Mouse (Mus musculus) heart, postnatal 0 days (tissue): ENCODE measurements at regions not wholly inside any gene's neighbourhood (a gene's known extent, or its start where the extent isn't known, plus 50 kb on each side); places are given as distances from the start of the nearest gene placed in this dataset.

ENCODE experiments used
- ATAC-seq: fragments of 200-750 bp; cut with Nextera tagmentation; 2 replicates; pipeline ENCODE4 v1.8.0; 2017; ENCODE audit warnings: low read depth, moderate number of reproducible peaks, moderate library complexity; ENCODE audit not compliant: insufficient read depth
- DNase-seq: peaks from one replicate; pipeline ENCODE4 v3.0.0-alpha.2; 2016; ENCODE audit warnings: low spot score
- H3K27ac ChIP-seq: fragments of 300-500 bp; sonication (generic); 2 replicates; pipeline ENCODE4 v1.5.1; 2014; ENCODE audit warnings: low read depth, mild to moderate bottlenecking
- H3K27me3 ChIP-seq: fragments of 300-500 bp; sonication (generic); 2 replicates; pipeline ENCODE4 v1.6.1; 2014; ENCODE audit warnings: low read length, mixed read lengths; ENCODE audit not compliant: control insufficient read depth, insufficient read depth
- H3K36me3 ChIP-seq: fragments of 300-500 bp; sonication (generic); replicated peaks from 2 replicates; pipeline ENCODE4 v1.6.1; 2014; ENCODE audit warnings: low read length, mixed read lengths; ENCODE audit not compliant: control insufficient read depth, insufficient read depth
- H3K4me1 ChIP-seq: fragments of 300-500 bp; sonication (generic); 2 replicates; pipeline ENCODE4 v1.6.1; 2014; ENCODE audit warnings: antibody characterized with exemption; ENCODE audit not compliant: control insufficient read depth, insufficient read depth
- H3K4me2 ChIP-seq: fragments of 300-500 bp; sonication (generic); 2 replicates; pipeline ENCODE4 v1.6.1; 2014; ENCODE audit warnings: low read depth, mild to moderate bottlenecking, low read length, moderate library complexity
- H3K4me3 ChIP-seq: fragments of 300-500 bp; sonication (generic); 2 replicates; pipeline ENCODE4 v1.5.1; 2014; ENCODE audit warnings: low read depth, low read length
- H3K9ac ChIP-seq: fragments of 300-500 bp; sonication (generic); replicated peaks from 2 replicates; pipeline ENCODE4 v1.6.1; 2014; ENCODE audit warnings: low read depth, low read length, mixed read lengths
- H3K9me3 ChIP-seq: fragments of 300-500 bp; sonication (generic); replicated peaks from 2 replicates; pipeline ENCODE4 v1.6.1; 2016; ENCODE audit warnings: low read length; ENCODE audit not compliant: control insufficient read depth
- CTCF ChIP-seq: IDR thresholded peaks from 2 replicates; pipeline ENCODE4 v1.5.1; 2016; ENCODE audit warnings: antibody characterized with exemption, control low read depth, low read depth
- EP300 ChIP-seq: IDR thresholded peaks from 2 replicates; pipeline ENCODE4 v1.6.1; 2016; ENCODE audit warnings: antibody characterized with exemption, low read depth
- WGBS: fragments of 180-500 bp; shearing (Covaris S2); extraction: QIAGEN DNeasy Blood & Tissue Kit; methylation state at CpG from one replicate; pipeline ENCODE4 v1.1.7; 2014; 5-methylcytosine and 5-hydroxymethylcytosine counted together

DNA sequence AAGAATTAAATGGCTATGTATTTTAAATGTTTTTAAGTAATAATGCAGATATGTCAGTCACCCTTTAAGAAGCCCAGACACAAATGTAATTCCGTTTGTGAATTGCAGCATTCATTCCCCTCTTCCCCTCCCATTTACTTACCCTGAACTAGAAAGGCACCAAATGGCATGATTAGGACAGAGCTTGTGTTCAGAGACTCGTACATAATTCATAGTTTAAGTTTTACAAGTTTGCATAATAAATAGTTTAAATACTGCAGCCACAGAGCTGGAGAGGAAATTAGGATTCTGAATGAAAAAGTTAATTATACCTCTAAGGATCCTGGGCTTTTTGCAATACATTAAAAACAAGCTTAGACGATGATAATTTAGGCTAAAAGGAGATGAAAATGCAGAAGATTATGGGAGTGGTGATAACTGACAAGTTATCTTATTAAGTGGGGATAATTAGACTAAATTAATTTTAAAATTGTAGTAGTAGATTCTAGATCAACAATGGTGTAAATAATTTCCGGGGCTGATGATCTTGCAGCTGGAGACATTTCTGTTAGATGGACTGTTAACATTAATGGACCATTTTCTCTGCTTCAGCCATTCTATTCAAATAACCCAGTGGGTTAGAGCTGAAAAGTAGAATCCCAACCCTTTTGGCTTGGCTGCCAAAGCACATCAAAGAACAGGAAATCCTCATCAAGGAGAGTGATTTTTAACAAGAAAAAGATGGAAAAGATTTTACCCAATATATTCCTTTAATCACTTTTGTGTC lies 897.2 kb downstream of the Brinp1 start:
- Histone ChIP-seq H3K9ac (no peak overlapping the region), H3K27me3 (no peaks in the 10 kb centered on the region), H3K4me1 (no peaks in the 10 kb centered on the region), H3K36me3 (no peaks in the 10 kb centered on the region), H3K9me3 (no peaks in the 10 kb centered on the region), H3K4me3 (no peak overlapping the region), H3K27ac (no peak overlapping the region), H3K4me2 (no peak overlapping the region)
- no peak for DNase-seq
- WGBS: 60% methylated on average over 4 of the region's 4 CpGs
- no peak for TF ChIP-seq CTCF
- no peak for ATAC-seq

DNA sequence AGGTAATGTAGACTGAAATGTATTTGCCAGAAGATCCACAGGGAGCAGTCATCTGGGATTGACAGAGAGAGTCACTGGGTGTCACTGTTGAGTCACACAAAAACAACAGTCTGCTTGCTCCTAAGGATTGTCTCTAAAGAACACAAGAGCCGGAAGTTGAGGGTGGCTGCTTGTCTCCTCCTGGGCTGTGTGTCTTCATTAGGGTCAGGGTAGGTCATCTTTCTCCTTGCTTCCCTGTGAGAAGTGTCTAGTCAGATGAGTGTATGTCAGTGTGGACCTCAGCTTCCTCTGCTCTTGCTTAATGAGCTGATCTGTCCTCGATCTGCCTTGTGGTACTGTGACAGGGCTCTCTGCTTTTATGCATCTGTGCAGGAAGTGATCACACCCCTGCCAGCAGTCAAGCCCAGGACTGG lies 931.3 kb downstream of the Brinp1 start:
- TF ChIP-seq CTCF (peak; percentile 40), EP300 (no peak)
- Histone ChIP-seq H3K27me3 (no peaks in the 10 kb centered on the region), H3K27ac (no peak overlapping the region), H3K4me1 (no peaks in the 10 kb centered on the region), H3K36me3 (no peaks in the 10 kb centered on the region), H3K9ac (no peak overlapping the region), H3K4me3 (no peak overlapping the region), H3K4me2 (no peak overlapping the region), H3K9me3 (no peaks in the 10 kb centered on the region)
- 21% methylated on average over 2 of the region's 2 CpGs for WGBS
- DNase-seq (peak; percentile 57), ATAC-seq (peak; percentile 20; the same call in 1 of the 2 replicates)

DNA sequence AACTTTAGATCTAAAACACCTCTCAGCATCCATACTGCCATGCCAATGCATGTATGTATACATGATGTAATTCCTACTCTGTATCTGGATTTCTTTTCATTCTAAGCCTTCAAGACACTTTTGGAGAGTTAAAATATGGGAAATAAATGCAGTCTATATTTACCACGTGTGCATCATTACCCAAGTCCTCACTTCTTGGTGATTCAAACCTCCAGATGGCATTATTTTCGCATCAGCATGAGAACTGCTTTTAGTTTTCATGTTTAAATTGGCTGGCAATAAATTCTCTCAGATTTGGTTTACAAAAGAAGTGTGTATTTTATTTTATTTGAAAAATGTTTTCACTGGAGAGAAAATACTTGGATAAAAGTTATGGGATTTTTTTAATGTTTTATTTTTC lies 942.8 kb downstream of the Brinp1 start:
- WGBS: 53% methylated on average over 2 of the region's 2 CpGs
- no peak for ATAC-seq

DNA sequence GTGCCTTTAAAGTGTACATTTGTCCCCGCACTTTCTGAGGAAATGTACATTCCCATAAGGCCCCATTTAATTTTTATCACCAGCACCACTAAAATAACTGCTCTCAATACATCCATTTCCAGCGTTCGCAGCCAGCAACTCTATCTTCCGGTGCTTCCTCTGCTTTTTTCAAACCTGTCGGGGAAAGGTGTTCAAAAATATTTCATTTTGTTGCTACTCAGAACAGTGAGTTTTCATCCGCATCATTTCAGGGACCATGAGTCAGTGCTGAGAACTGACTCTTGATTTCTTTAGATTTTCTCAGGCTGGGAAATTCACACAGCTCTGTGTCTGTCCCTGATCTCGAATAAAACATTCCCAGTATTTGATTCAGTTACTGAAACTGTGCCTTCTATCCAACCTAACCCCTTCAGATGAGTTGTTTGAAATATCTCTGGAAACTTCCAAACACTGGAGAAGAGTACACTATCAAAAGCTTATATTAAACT lies 959.4 kb downstream of the Brinp1 start:
- H3K9me3 ChIP-seq: no peaks in the 10 kb centered on the region
- WGBS: 79% methylated on average over 7 of the region's 7 CpGs
- no peaks in the 10 kb centered on the region for H3K4me1 ChIP-seq
- H3K27me3 ChIP-seq: no peaks in the 10 kb centered on the region
- no peak overlapping the region for H3K27ac ChIP-seq
- no peak for TF ChIP-seq CTCF
- TF ChIP-seq EP300: no peak
- no peaks in the 10 kb centered on the region for H3K36me3 ChIP-seq
- no peak overlapping the region for H3K4me2 ChIP-seq
- H3K9ac ChIP-seq: no peak overlapping the region
- H3K4me3 ChIP-seq: no peak overlapping the region
- no peak for ATAC-seq
- no peak for DNase-seq

More for the DNA sequence above, 942.8 kb downstream of the Brinp1 start:
- no peak for TF ChIP-seq CTCF
- no peak for TF ChIP-seq EP300
- no peaks in the 10 kb centered on the region for H3K9me3 ChIP-seq
- DNase-seq: no peak
- H3K27ac ChIP-seq: no peak overlapping the region
- H3K4me3 ChIP-seq: no peak overlapping the region
- H3K36me3 ChIP-seq: no peaks in the 10 kb centered on the region
- H3K27me3 ChIP-seq: no peaks in the 10 kb centered on the region
- no peaks in the 10 kb centered on the region for H3K4me1 ChIP-seq
- no peak overlapping the region for H3K4me2 ChIP-seq
- H3K9ac ChIP-seq: no peak overlapping the region

GRCm38 (mm10) chr4:67963456-67963855 lies 990.7 kb downstream of the Brinp1 start:
- H3K27ac ChIP-seq: no peak overlapping the region
- H3K9me3 ChIP-seq: no peaks in the 10 kb centered on the region
- WGBS: 72% methylated on average over 1 of the region's 1 CpGs
- no peak for DNase-seq
- no peaks in the 10 kb centered on the region for H3K4me1 ChIP-seq
- no peak overlapping the region for H3K9ac ChIP-seq
- H3K27me3 ChIP-seq: no peaks in the 10 kb centered on the region
- H3K4me3 ChIP-seq: no peak overlapping the region
- TF ChIP-seq EP300: no peak
- TF ChIP-seq CTCF: no peak
- no peak overlapping the region for H3K4me2 ChIP-seq
- ATAC-seq: no peak
- no peaks in the 10 kb centered on the region for H3K36me3 ChIP-seq

GRCm38 (mm10) chr4:67948000-67948399 lies 1006.2 kb downstream of the Brinp1 start:
- Histone ChIP-seq H3K4me3 (no peak overlapping the region), H3K27me3 (no peaks in the 10 kb centered on the region), H3K4me2 (no peak overlapping the region), H3K36me3 (no peaks in the 10 kb centered on the region), H3K9me3 (no peaks in the 10 kb centered on the region), H3K4me1 (no peaks in the 10 kb centered on the region), H3K27ac (no peak overlapping the region), H3K9ac (no peak overlapping the region)
- DNase-seq (no peak), ATAC-seq (no peak)
- no peak for TF ChIP-seq EP300
- no peak for TF ChIP-seq CTCF
